Mouse (Mus musculus): ENCODE results near the gene T. TPM values are rescaled to one million over a fixed set of nuclear protein-coding genes. Genes with fewer than 3 reads are reported as not detected.

Gene T
- polyA plus RNA-seq, 1 experiment from 2014 or later: 0.58 TPM

DNA sequence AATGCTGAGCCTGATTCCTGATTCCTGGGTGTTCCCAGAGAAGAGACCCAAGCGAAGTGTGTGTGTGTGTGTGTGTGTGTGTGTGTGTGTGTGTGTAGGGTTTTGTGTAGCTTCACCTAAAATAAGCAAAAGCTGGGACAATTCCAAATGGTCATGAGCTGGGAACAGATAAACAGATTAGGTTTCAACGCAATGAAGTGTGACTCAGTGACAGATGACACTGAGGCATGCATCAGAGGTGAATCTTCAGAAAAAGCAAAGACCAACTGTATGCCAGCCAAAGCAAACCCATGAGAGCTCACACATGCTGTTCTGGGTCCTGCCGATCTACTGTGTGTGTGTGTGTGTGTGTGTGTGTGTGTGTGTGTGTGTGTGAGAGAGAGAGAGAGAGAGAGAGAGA lies 50.0 kb downstream of the T start:
- no peaks in the 10 kb centered on the region for H3K9me3 ChIP-seq (replicated peaks)
- no peak overlapping the region for H3K4me3 ChIP-seq
- no peaks in the 10 kb centered on the region for H3K4me1 ChIP-seq
- no peak for DNase-seq (ENCODE audit: low spot score)
- H3K27me3 ChIP-seq (ENCODE audit: low read depth, poor library complexity, severe bottlenecking): no peaks in the 10 kb centered on the region
- no peak overlapping the region for H3K27ac ChIP-seq (replicated peaks)
- WGBS: 68% methylated on average over 3 of the region's 3 CpGs
- no peaks in the 10 kb centered on the region for H3K36me3 ChIP-seq

DNA sequence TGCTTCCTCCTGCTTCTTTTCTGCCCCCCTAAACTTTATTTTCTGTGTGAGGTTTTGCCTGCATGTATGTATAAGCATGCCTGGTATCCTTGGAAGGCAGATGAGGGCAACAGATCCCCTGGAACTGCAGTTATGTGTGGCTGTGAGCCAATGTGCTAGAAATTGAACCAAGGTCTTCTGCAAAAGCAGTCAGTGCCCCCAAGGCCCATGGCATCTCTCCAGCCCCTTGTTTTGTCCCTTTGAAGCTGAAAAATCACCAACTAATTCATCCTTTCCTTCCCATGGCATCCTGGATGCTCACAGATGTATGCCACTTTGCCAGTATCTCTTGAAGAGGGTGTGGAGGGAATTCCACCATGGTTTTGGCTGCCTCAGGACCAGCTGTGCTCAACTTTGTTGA lies 50.9 kb downstream of the T start:
- DNase-seq (ENCODE audit: low spot score): no peak
- Histone ChIP-seq H3K36me3 (no peaks in the 10 kb centered on the region), H3K4me3 (no peak overlapping the region), H3K27me3 (ENCODE audit: low read depth, poor library complexity, severe bottlenecking) (no peaks in the 10 kb centered on the region), H3K9me3 (replicated peaks) (no peaks in the 10 kb centered on the region), H3K27ac (replicated peaks) (no peak overlapping the region), H3K4me1 (no peaks in the 10 kb centered on the region)

GRCm38 (mm10) chr17:8487824-8488223 lies 53.6 kb downstream of the T start:
- no peaks in the 10 kb centered on the region for H3K9me3 ChIP-seq (replicated peaks)
- 73% methylated on average over 12 of the region's 12 CpGs for WGBS

GRCm38 (mm10) chr17:8490971-8491370 lies 56.7 kb downstream of the T start:
- no peaks in the 10 kb centered on the region for H3K9me3 ChIP-seq (replicated peaks)
- no peaks in the 10 kb centered on the region for H3K4me1 ChIP-seq
- no peaks in the 10 kb centered on the region for H3K27me3 ChIP-seq (ENCODE audit: low read depth, poor library complexity, severe bottlenecking)
- no peak for DNase-seq (ENCODE audit: low spot score)
- 89% methylated on average over 5 of the region's 5 CpGs for WGBS
- no peak overlapping the region for H3K4me3 ChIP-seq
- H3K27ac ChIP-seq (replicated peaks): no peak overlapping the region
- H3K36me3 ChIP-seq: no peaks in the 10 kb centered on the region

More at GRCm38 (mm10) chr17:8487824-8488223, 53.6 kb downstream of the T start:
- no peak overlapping the region for H3K27ac ChIP-seq (replicated peaks)
- H3K27me3 ChIP-seq (ENCODE audit: low read depth, poor library complexity, severe bottlenecking): no peaks in the 10 kb centered on the region
- no peaks in the 10 kb centered on the region for H3K36me3 ChIP-seq
- no peak for DNase-seq (ENCODE audit: low spot score)
- H3K4me3 ChIP-seq: no peak overlapping the region
- H3K4me1 ChIP-seq: no peaks in the 10 kb centered on the region

Other genes with a start within 250 kb of the T start
- not detected in 2 replicates for gene Ccr6, start 198.4 kb upstream of the T start, polyA plus RNA-seq (2016; fragmentation: Nextera tagmentation; extraction: Ambion mirVana)
- 77.0 and 90.5 TPM in 2 replicates for gene Mpc1, start 151.5 kb upstream of the T start, polyA plus RNA-seq (2016; fragmentation: Nextera tagmentation; extraction: Ambion mirVana)
- 67.1 and 81.1 TPM in 2 replicates for gene Sft2d1, start 123.3 kb upstream of the T start, polyA plus RNA-seq (2016; fragmentation: Nextera tagmentation; extraction: Ambion mirVana)
- 0.73 and 0.86 TPM in 2 replicates for gene Prr18, start 97.0 kb upstream of the T start, polyA plus RNA-seq (2016; fragmentation: Nextera tagmentation; extraction: Ambion mirVana)
- gene T2, start 78.4 kb upstream of the T start, polyA plus RNA-seq (2016; fragmentation: Nextera tagmentation; extraction: Ambion mirVana): 0.43 and 0.46 TPM in 2 replicates
- 4.3 and 5.3 TPM in 2 replicates for gene Pde10a, start 90.9 kb downstream of the T start, polyA plus RNA-seq (2016; fragmentation: Nextera tagmentation; extraction: Ambion mirVana)
- not detected in 2 replicates for gene Gm17087, start 132.5 kb downstream of the T start, polyA plus RNA-seq (2016; fragmentation: Nextera tagmentation; extraction: Ambion mirVana)